Mouse (Mus musculus): ENCODE measurements around the gene Plin2. TPM values are rescaled to one million over a fixed set of nuclear protein-coding genes. Genes with fewer than 3 reads are reported as not detected.

Gene Plin2
- total RNA-seq (2014; fragmentation: Nextera tagmentation), result 51.6 and 63.3 TPM in 2 replicates
- 73.6 and 73.7 TPM in 2 replicates for total RNA-seq (2017)

GRCm38 (mm10) chr4:86669780-86670201 is at the start of gene Plin2:
Gene Plin2 (minus strand): TSS chr4:86670060.
- ATAC-seq (replicated peaks; ENCODE audit: poor library complexity, severe bottlenecking), result peak; percentile 48

- peak; percentile 31; the same call in 1 of the 2 replicates for ATAC-seq (replicated peaks; ENCODE audit: poor library complexity, severe bottlenecking)
Observed at GRCm38 (mm10) chr4:86718878-86719577, 49.2 kb upstream of the Plin2 start.

DNA sequence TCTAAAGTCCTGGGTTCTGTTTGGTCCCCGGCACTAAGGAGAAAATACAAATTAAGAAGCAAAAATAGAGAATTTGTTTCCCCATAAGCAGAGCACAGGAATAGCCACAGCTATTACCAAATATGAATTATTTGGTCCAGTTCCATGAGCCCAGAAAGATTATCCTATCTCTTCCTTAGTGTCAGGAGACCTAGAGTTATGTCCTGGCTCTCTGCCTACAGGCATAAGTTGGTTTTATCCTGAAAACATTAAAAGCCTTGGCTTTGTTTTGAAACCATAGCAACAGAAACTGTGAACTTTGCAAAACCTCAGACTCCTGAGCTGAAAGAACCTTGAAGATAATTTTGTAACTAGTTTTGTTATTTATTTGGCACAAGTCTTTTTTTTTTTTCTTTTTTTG is 47.3 kb upstream of the Plin2 start:
- 0 out of 2 replicates have a peak, but pooled peaks have one; percentile 13 for ATAC-seq (replicated peaks; ENCODE audit: poor library complexity, severe bottlenecking)

- no peak for ATAC-seq (replicated peaks; ENCODE audit: poor library complexity, severe bottlenecking)
Observed at GRCm38 (mm10) chr4:86715341-86715740, 45.5 kb upstream of the Plin2 start.

DNA sequence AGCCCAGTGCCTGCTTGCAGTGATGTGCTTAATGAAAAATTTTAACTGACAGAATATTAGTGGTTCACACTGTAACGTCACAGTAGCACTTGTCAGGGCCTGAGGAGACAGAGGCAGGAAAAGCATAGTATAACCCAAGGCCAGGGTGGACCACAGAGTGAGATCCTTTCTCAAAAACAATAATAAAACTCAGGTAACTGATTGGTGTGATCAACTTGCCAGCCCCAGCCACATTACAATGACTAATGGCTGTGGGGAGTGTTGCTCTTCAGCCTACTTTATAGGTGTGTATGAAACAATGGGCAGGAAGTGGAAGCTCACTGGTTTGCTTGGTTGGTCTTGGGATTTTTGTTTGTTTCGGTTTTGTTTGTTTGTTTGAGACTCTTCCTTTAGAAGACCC is 43.7 kb upstream of the Plin2 start:
- no peak for ATAC-seq (replicated peaks; ENCODE audit: poor library complexity, severe bottlenecking)

DNA sequence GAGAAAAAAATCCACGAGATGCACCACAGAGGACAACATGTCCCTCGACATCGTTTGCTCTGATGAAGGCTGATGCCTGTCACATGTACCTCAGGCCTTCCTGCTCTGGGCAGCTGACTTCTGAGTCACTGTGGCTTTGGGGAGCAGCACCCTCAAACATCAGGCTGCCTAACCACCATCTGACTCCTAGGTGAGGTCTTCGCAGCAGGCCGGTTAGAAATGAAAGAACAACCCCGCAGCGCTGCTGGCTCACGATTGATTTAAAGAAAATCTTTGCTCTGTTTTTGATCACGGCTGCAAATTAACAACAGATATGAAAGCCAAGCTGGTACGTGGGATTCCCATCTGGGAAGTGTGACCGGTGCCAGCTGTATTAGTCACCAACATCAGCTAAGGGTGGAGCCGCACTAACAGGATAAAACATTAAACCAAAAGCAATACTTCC is 42.9 kb upstream of the Plin2 start:
- ATAC-seq (replicated peaks; ENCODE audit: poor library complexity, severe bottlenecking), result peak; percentile 69

DNA sequence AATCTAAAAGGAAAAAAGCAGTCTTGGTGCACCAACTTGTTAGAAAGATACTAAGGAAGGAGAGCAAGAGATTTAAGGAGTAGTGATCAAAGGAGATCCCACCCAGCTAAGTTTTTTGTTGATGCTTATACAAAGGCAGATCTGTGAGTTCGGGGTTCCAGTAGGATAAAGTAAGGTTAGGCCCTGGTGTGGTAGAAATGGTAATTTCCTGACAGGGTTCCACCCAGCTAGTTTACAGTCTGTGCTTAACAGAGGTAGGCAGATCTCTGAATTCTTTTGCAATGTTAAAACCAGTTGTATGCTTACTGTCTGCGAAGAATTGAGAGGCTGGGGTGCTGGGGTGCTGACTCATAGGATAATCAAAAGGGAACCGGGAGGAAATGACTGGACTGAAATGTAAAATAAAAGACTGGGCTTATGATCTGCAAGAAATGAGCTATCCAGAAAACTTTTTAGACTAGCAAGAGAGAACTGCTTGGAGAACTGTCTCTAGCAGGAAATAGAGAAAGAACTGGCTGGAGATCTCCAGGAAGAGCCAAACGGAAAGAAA is 40.9 kb upstream of the Plin2 start:
- ATAC-seq (replicated peaks; ENCODE audit: poor library complexity, severe bottlenecking), result no peak

DNA sequence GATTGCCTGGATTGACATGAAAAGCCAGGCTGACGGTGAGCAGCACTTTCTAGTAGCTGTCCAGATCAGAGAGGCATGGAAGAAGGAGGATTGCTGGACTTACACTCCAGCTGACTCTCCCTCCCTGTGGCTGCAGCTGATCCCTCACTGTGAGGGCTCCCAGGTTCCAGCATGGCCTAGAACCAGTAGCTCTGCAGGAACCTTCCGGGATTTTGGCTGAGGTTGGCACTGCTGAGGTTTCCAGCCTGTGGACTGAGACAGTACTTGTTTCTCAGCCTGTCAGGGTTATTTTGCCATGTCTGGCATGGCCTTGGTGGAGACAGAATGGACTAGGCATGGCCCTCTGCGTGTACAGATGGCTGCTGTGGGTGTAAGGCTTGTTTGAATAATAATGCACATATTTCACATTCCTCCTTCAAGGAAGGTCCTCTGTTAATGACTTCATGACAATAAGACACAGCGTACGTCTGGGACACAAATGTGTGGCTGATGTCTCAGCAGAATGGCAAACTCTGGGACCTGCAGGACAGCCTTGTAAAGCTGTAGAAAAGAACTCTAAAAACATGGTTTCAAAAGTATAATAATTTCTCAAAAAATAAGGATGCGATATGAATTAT is 40.3 kb upstream of the Plin2 start:
- no peak for ATAC-seq (replicated peaks; ENCODE audit: poor library complexity, severe bottlenecking)

DNA sequence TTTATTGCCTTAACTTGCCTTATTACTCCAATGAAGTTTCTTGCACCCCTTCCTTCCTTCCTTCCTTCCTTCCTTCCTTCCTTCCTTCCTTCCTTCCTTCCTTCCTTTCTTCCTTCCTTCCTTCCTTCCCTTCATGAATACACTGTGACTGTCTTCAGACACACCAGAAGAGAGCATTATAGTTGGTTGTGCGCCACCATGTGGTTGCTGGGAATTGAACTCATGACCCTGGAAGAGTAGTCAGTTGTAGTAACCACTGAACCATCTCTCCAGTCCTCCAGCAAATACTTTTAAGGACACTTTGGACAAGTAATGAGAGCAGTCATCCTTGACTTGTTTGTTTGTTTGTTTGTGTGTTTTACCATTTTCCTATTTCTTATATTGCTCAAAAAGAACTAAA is 38.9 kb upstream of the Plin2 start:
- ATAC-seq (replicated peaks; ENCODE audit: poor library complexity, severe bottlenecking), result no peak

DNA sequence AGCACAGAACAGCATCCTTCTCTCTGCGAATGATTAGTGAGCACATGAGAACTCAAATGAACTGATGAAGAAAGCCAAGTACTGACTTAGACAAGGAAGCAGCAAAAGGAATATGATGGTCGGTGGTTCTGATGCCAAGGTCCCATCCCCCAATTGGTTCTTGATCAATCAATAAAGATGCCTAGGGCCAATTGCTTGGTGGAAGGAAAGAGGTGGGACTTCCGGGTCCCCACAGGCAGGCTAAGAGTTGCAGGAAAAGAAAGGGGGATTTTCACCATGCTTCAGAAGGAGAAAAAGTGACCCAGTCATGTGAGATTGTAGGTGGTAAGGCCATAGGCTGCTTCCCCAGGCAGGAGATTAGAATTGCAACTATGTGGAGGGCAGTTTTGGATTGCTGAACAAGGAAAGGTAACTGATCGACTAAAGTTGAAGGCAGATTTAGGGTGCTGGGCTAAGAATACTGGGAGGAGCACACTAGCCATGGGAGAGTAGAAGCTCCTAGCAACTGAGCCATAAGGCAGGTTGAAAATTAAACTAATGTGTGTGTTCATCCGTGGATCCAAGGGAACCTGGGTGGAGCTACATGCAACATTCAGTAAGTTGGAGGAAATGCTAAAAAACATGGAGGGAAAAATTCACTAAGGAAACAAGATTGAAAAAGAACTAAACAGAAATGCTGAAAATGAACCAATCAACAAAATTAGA is 29.5 kb upstream of the Plin2 start:
- no peak for ATAC-seq (replicated peaks; ENCODE audit: poor library complexity, severe bottlenecking)

- peak; percentile 92 for ATAC-seq (replicated peaks; ENCODE audit: poor library complexity, severe bottlenecking)
Observed at GRCm38 (mm10) chr4:86696890-86697289, 27.0 kb upstream of the Plin2 start.

GRCm38 (mm10) chr4:86695081-86695480 is 25.2 kb upstream of the Plin2 start:
- ATAC-seq (replicated peaks; ENCODE audit: poor library complexity, severe bottlenecking), result 0 out of 2 replicates have a peak, but pooled peaks have one; percentile 33

DNA sequence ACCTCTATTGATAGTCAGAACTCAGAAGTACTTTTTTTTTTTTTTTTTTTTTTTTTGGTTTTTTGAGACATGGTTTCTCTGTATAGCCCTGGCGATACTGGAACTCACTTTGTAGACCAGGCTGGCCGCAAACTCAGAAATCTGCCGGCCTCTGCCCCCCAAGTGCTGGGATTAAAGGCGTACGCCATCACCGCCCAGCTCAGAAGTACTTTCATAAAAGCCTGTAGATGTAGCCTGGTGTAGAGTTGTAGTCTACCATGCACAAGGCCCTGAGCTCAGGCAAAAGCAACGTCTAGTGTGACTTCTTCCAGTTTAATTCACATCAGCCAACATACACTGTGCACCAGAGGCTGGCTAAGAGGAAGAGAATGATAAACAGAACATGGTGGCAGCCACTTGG is 23.1 kb upstream of the Plin2 start:
- ATAC-seq (replicated peaks; ENCODE audit: poor library complexity, severe bottlenecking), result no peak

DNA sequence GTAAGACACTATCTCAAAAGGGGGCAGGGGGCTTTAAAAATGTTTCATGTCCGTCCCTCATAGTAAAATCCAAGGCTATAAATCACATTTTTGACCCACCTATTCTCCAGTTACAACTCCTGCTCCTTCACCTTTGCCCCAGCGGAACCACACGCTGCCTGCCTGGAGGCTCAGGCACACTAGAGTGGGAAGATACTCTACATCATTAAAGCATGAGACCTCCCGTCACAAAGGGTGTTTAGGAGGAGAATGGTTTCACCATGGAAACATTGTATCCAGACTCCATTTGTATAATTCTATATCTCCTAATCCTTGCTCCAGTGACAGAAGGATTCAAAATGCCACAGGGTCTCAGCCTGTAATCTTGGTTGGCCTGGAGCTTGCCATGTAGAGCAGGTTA is 21.4 kb upstream of the Plin2 start:
- no peak for ATAC-seq (replicated peaks; ENCODE audit: poor library complexity, severe bottlenecking)

- no peak for ATAC-seq (replicated peaks; ENCODE audit: poor library complexity, severe bottlenecking)
Observed at GRCm38 (mm10) chr4:86690768-86691167, 20.9 kb upstream of the Plin2 start.

DNA sequence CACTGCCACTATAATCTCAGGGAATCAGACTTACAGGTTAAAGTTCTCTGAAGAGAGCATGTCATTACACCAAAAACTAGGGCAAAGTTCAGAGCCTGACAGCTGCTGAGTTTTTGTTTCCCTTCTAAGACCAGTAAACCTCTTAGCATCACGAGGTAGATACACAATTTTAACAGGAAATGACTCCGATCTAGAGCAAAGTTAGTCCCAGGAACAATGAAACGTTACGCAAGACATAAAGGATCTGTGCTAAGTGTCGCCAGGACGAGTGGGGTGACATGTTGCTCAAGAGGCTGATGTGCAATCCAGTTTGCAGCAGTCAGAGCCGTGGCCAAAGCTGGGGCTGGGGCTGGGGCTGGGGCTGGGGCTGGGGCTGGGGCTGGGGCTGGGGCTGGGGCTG is 20.3 kb upstream of the Plin2 start:
- ATAC-seq (replicated peaks; ENCODE audit: poor library complexity, severe bottlenecking), result peak; percentile 97

DNA sequence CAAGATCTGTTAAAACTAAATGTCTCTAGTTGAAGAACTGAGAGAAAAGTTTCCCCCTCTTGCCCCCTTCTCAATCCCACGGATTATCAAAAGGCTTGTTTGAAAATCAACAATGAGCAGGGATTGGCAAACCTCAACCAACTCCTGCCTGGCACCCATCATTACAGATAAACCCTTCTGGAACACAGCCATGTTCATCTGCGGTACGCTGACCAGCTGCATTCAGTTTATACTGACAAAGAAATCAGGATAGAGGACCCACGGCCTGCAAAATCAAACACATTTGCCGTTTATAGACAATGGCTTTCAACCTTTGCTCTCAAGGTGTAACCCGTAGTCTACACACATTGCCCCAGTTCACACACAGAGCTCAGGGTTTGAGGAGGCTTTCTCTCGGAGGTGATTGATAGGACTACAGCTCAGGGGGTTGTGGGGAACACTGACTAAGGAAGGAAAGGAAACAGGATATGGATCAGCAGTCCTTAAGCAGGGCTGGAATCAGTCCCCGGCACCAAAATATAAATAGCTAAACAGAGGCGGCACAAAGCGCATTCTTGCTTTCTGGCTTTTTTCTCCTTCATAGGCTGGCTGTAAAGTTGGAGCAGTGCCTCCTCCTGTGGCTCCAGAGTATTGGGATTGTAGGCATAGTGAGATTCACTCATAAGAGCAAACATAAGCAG is 19.3 kb upstream of the Plin2 start:
- ATAC-seq (replicated peaks; ENCODE audit: poor library complexity, severe bottlenecking), result no peak

- no peak for ATAC-seq (replicated peaks; ENCODE audit: poor library complexity, severe bottlenecking)
Observed at GRCm38 (mm10) chr4:86686564-86686963, 16.7 kb upstream of the Plin2 start.

DNA sequence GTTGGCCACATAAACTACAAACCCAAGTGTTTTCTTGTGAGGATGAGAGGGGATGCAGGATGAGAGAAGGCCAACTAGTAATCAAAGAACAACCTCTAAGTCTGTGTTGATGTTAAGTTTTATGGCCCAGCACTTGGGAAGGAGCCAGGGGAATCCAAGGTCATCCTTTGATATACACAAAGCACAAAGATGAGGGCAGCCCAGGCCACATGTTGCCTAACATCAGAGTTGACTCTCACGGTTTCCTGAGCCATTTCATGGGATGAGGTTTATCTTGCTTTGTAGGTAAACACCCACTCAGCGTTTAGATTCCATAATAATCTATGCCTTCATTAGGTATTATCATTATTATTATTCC is 16.1 kb upstream of the Plin2 start:
- no peak for ATAC-seq (replicated peaks; ENCODE audit: poor library complexity, severe bottlenecking)

DNA sequence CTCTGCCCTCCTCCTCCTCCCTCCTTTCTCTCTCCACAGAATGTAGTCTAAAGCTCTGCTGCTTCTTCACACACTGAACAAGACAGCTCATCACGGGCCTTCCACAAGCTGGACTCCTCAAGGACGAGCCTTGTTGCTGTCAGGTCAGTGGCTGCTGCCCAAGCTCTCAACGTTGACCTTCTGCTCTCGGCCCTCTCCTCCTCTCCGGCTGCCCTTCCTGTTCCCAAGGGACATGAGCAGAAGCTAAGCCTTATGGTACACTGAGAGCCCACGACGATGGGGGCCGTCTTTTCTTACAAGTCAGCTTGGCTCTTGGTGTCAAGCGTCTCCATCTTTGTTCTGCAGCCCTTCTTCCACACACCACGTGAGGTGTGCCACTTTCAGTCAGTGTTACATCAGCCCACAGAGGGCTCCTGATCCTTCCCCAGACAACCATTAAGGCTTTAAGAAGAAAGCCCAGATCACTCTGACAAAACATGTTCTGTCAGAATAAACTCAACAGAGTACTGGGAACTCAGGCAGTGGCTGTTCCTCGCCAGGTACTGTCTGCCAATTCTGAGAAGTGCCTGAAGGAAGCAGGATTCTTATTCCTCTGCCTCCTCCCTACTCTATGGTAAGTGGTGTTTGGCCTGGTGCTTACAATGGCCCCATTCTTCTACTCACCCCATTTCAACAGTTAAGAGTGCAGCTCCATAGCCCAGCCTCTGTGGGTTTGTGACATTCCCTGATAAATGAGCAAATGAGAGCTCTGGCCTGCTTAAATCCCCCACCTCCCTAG is 15.6 kb upstream of the Plin2 start:
- no peak for ATAC-seq (replicated peaks; ENCODE audit: poor library complexity, severe bottlenecking)

All from granulocyte monocyte progenitor cell, adult 5-6 weeks (primary cell).